Mouse (Mus musculus): ENCODE results near the gene Fam124a.
"Not testable (repeated sequence)": the region's sequence is repeated elsewhere in the genome, so short reads cannot be mapped to it uniquely, and the experiment has no call there.

The Fam124a gene

GRCm38 (mm10) chr14:62575862-62576261 is 20.3 kb downstream of the Fam124a start:
- DNase-seq (ENCODE audit: low spot score) = no peak

GRCm38 (mm10) chr14:62580945-62581344 is 25.4 kb downstream of the Fam124a start:
- DNase-seq (ENCODE audit: low spot score) = no peak

GRCm38 (mm10) chr14:62581768-62582167 is 26.2 kb downstream of the Fam124a start:
- DNase-seq (ENCODE audit: low spot score) = no peak

GRCm38 (mm10) chr14:62584637-62585036 is 29.1 kb downstream of the Fam124a start:
- no peak for DNase-seq (ENCODE audit: low spot score)

- DNase-seq (ENCODE audit: low spot score) = no peak
These were observed 29.8 kb downstream of the Fam124a start for GRCm38 (mm10) chr14:62585338-62585737.

- DNase-seq (ENCODE audit: low spot score) = no peak
These were observed 44.6 kb downstream of the Fam124a start for GRCm38 (mm10) chr14:62600109-62600522.

GRCm38 (mm10) chr14:62602271-62602670 is 46.7 kb downstream of the Fam124a start:
- no peak for DNase-seq (ENCODE audit: low spot score)

- no peak for DNase-seq (ENCODE audit: low spot score)
These were observed 47.3 kb downstream of the Fam124a start for GRCm38 (mm10) chr14:62602869-62603268.

- DNase-seq (ENCODE audit: low spot score) = no peak
These were observed 52.3 kb downstream of the Fam124a start for GRCm38 (mm10) chr14:62607791-62608196.

GRCm38 (mm10) chr14:62609904-62610303 is 54.4 kb downstream of the Fam124a start:
- no peak for DNase-seq (ENCODE audit: low spot score)

GRCm38 (mm10) chr14:62622393-62622792 is 66.9 kb downstream of the Fam124a start:
- DNase-seq (ENCODE audit: low spot score) = no peak

- DNase-seq (ENCODE audit: low spot score) = no peak
These were observed 72.4 kb downstream of the Fam124a start for GRCm38 (mm10) chr14:62627951-62628350.

GRCm38 (mm10) chr14:62637436-62638344 is 82.2 kb downstream of the Fam124a start:
- no peak for DNase-seq (ENCODE audit: low spot score)

- DNase-seq (ENCODE audit: low spot score) = no peak
These were observed 82.8 kb downstream of the Fam124a start for GRCm38 (mm10) chr14:62638345-62638702.

GRCm38 (mm10) chr14:62639111-62639510 is 83.6 kb downstream of the Fam124a start:
- DNase-seq (ENCODE audit: low spot score) = no peak

- DNase-seq (ENCODE audit: low spot score) = no peak
These were observed 84.0 kb downstream of the Fam124a start for GRCm38 (mm10) chr14:62639551-62639950.

GRCm38 (mm10) chr14:62640396-62640795 is 84.9 kb downstream of the Fam124a start:
- DNase-seq (ENCODE audit: low spot score) = no peak

GRCm38 (mm10) chr14:62642368-62642767 is 86.8 kb downstream of the Fam124a start:
- not testable (repeated sequence) for DNase-seq (ENCODE audit: low spot score)

- no peak for DNase-seq (ENCODE audit: low spot score)
These were observed 92.9 kb downstream of the Fam124a start for GRCm38 (mm10) chr14:62648405-62648804.

- DNase-seq (ENCODE audit: low spot score) = no peak
These were observed 94.8 kb downstream of the Fam124a start for GRCm38 (mm10) chr14:62650376-62650775.

- no peak for DNase-seq (ENCODE audit: low spot score)
These were observed 96.2 kb downstream of the Fam124a start for GRCm38 (mm10) chr14:62651771-62652170.

- DNase-seq (ENCODE audit: low spot score) = no peak
These were observed 100.5 kb downstream of the Fam124a start for GRCm38 (mm10) chr14:62655996-62656395.

GRCm38 (mm10) chr14:62657469-62657868 is 101.9 kb downstream of the Fam124a start:
- no peak for DNase-seq (ENCODE audit: low spot score)
